Comparison of ENCODE assay signal across 15 mouse cellular contexts in the genomic region with DNA sequence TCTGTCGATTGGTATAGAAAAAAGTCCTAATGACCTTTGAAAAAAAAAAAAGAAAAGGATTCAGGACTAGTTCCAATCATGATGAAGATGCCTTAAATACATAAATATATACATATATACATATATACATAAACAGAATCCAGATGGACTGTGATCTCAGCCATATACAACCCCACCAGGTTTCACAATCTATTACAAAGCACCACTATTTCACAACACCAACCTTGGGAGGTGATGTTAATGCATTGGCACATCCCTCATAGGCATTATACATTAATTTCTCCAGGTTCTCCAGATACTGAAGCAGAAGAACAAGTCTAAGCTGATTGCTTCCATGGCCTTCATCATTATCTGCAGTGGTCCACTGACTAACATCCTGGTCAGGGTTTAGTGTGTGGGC.
"Had no signal": no experiment of that assay in that cellular context is flagged by ENCODE, and none has a peak within 500 bp of the region (broad histone marks: within the 10 kb centered on the region; RNA-seq: fewer than 3 reads in every experiment).

No protein-coding gene starts in this region.

- H3K4me3 ChIP-seq: neural tube, embryonic 15.5 days; stomach, embryonic 15.5 days had no signal

- H3K9ac ChIP-seq: neural tube, embryonic 15.5 days; stomach, embryonic 15.5 days had no signal

- H3K4me2 ChIP-seq: neural tube, embryonic 15.5 days; stomach, embryonic 15.5 days had no signal

- DNase-seq: retina, postnatal 1 day; right cerebral cortex, adult 18-20 months; right cerebral cortex, postnatal 14 days; right cerebral cortex, postnatal 25 days; right cerebral cortex, postnatal 4 days; spleen, adult 18-20 months; thymus, adult 18-20 months; thymus, adult 2 months; thymus, postnatal 14 days; thymus, postnatal 25 days; thymus, postnatal 36 days; thymus, postnatal 4 days had no signal

- H3K27me3 ChIP-seq: neural tube, embryonic 15.5 days; stomach, embryonic 15.5 days had no signal

- H3K4me1 ChIP-seq: neural tube, embryonic 15.5 days; stomach, embryonic 15.5 days had no signal

- H3K9me3 ChIP-seq: neural tube, embryonic 15.5 days; stomach, embryonic 15.5 days had no signal

- H3K27ac ChIP-seq: neural tube, embryonic 15.5 days; stomach, embryonic 15.5 days; stomach, postnatal 0 days had no signal
